Mouse (Mus musculus): Measurements from ENCODE around the gene Irf2. TPM values are rescaled to one million over a fixed set of nuclear protein-coding genes. Genes with fewer than 3 reads are reported as not detected.

Irf2 gene
- polyA plus RNA-seq, 1 experiment from 2014 or later: 11.1 TPM

Other genes with a start within 250 kb of the Irf2 start
- 23.9 and 29.3 TPM in 2 replicates for gene Cenpu, start 187.7 kb upstream of the Irf2 start, polyA plus RNA-seq (2014; fragmentation: Nextera tagmentation; extraction: Ambion mirVana)
- gene Primpol, start 122.5 kb upstream of the Irf2 start, polyA plus RNA-seq (2014; fragmentation: Nextera tagmentation; extraction: Ambion mirVana): 9.3 and 10.0 TPM in 2 replicates
- gene Casp3, start 122.4 kb upstream of the Irf2 start, polyA plus RNA-seq (2014; fragmentation: Nextera tagmentation; extraction: Ambion mirVana): 134 and 171 TPM in 2 replicates
- gene Enpp6, start 247.2 kb downstream of the Irf2 start, polyA plus RNA-seq (2014; fragmentation: Nextera tagmentation; extraction: Ambion mirVana): 0.45 and 0.48 TPM in 2 replicates

Measured in hindbrain, embryonic 11.5 days (tissue).